ENCODE assay signal across 8 mouse cellular contexts in the genomic region with DNA sequence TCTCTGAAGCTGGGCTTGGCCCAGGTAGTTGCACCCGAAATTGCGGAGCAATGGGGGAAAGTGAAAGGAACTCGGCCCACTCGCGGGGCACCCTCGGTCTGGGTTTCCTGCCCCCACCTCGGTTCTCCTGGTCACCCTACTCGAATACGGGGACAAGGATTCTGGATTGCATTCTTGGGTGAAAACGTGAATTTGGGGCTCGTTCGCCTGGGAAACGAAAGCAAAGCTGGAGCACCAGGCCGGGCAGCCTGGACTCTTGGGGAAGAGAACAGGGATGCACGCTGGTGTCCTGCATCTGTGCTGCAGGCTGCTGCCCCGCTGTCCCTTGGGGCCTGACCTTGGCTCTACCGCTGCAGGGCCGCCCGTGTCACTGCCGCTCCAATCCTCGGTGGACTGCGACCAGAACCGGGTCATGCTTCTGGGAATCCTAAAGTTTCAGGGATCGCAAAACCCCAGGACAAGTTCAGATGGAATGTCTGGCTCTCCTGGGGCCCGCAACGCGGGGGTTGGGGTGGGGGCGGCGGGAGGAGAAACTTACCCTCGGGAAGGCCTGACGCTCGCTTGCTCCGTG. TPM values are rescaled to one million over a fixed set of nuclear protein-coding genes. Genes with fewer than 3 reads are reported as not detected.
DNase-seq lines count a peak whose midpoint lies in the region; ATAC-seq and TF ChIP-seq lines count a peak whose summit lies in the region.

No protein-coding gene starts in this region.

- no peaks in the 10 kb centered on the region for H3K4me1 ChIP-seq in lung, postnatal 0 days (ENCODE audit: insufficient read depth, low read depth, low read length)
- H3K4me1 ChIP-seq in intestine, embryonic 14.5 days (replicated peaks; ENCODE audit: control insufficient read depth, insufficient read depth, low read length) = no peaks in the 10 kb centered on the region
- H3K4me1 ChIP-seq in stomach, embryonic 14.5 days (ENCODE audit: control insufficient read depth, insufficient read depth, low read length) = 0 out of 2 replicates have a peak, but pooled peaks cover 6% of the 10 kb centered on the region

- H3K4me3 ChIP-seq in lung, postnatal 0 days (ENCODE audit: low read depth, low read length) = peak overlapping the region; percentile 58
- peak overlapping the region; percentile 17; the same call in 1 of the 2 replicates for H3K4me3 ChIP-seq in intestine, embryonic 14.5 days (ENCODE audit: low read depth, low read length)
- peak overlapping the region; percentile 17; the same call in 1 of the 2 replicates for H3K4me3 ChIP-seq in stomach, embryonic 14.5 days (ENCODE audit: low read depth, low read length)

- peak overlapping the region; percentile 87 for H3K27ac ChIP-seq in lung, postnatal 0 days (ENCODE audit: low read length)
- H3K27ac ChIP-seq in intestine, embryonic 14.5 days (ENCODE audit: low read depth) = no peak overlapping the region
- no peak overlapping the region for H3K27ac ChIP-seq in stomach, embryonic 14.5 days (ENCODE audit: low read length)

- ATAC-seq in lung, postnatal 0 days = peak; percentile 23
- no peak for ATAC-seq in intestine, embryonic 14.5 days (replicated peaks; ENCODE audit: low FRiP score, low TSS enrichment, low read depth)
- ATAC-seq in stomach, embryonic 14.5 days (ENCODE audit: insufficient number of reproducible peaks, insufficient read depth, low FRiP score, low read depth) = no peak

- DNase-seq in adrenal gland, adult (ENCODE audit: inconsistent age in 2 of 2, low spot score in 1 of 2) = peak; percentile 10 to 54
- no peak for DNase-seq in adrenal gland, postnatal 4 days (ENCODE audit: low spot score in 2 of 2)
- DNase-seq in lung, postnatal 0 days (ENCODE audit: low spot score) = no peak
- no peak for DNase-seq in lung, postnatal 25 days (ENCODE audit: low spot score)
- DNase-seq in intestine, embryonic 14.5 days (ENCODE audit: low spot score) = peak; percentile 67
- no peak for DNase-seq in left cerebral cortex, postnatal 10 days (ENCODE audit: extremely low spot score in 1 of 2, low spot score in 2 of 2)
- DNase-seq in layer of hippocampus, adult 9-10 months (ENCODE audit: low spot score) = no peak

- WGBS in lung, postnatal 0 days = under 1% methylated on average over 33 of the region's 33 CpGs
- 1% methylated on average over 33 of the region's 33 CpGs for WGBS in intestine, embryonic 14.5 days
- WGBS in stomach, embryonic 14.5 days = 2% methylated on average over 33 of the region's 33 CpGs

- no peak for TF ChIP-seq EP300 in lung, postnatal 0 days (IDR thresholded peaks at IDR 0.05)

- peak overlapping the region; percentile 71 for H3K9ac ChIP-seq in lung, postnatal 0 days (replicated peaks; ENCODE audit: low read depth)
- no peak overlapping the region for H3K9ac ChIP-seq in intestine, embryonic 14.5 days (ENCODE audit: low read length)
- H3K9ac ChIP-seq in stomach, embryonic 14.5 days (replicated peaks; ENCODE audit: low read depth, low read length) = no peak overlapping the region

- no peak for TF ChIP-seq CTCF in lung, postnatal 0 days (IDR thresholded peaks at IDR 0.05)

- H3K36me3 ChIP-seq in lung, postnatal 0 days (ENCODE audit: insufficient read depth, low read length) = no peaks in the 10 kb centered on the region
- H3K36me3 ChIP-seq in intestine, embryonic 14.5 days (ENCODE audit: control insufficient read depth, insufficient read depth, low read length) = no peaks in the 10 kb centered on the region
- H3K36me3 ChIP-seq in stomach, embryonic 14.5 days (ENCODE audit: control insufficient read depth, insufficient read depth, low read length) = no peaks in the 10 kb centered on the region

- H3K9me3 ChIP-seq in lung, postnatal 0 days (ENCODE audit: low read length) = no peaks in the 10 kb centered on the region
- no peaks in the 10 kb centered on the region for H3K9me3 ChIP-seq in intestine, embryonic 14.5 days (ENCODE audit: control insufficient read depth, low read length)
- no peaks in the 10 kb centered on the region for H3K9me3 ChIP-seq in stomach, embryonic 14.5 days (ENCODE audit: control insufficient read depth, low read depth, low read length)

- H3K4me2 ChIP-seq in lung, postnatal 0 days (replicated peaks; ENCODE audit: low read depth, low read length) = peak overlapping the region; percentile 67
- peak overlapping the region; percentile 24 for H3K4me2 ChIP-seq in intestine, embryonic 14.5 days (ENCODE audit: low read length)
- 0 out of 2 replicates have a peak overlapping the region, but pooled peaks have one; percentile 22 for H3K4me2 ChIP-seq in stomach, embryonic 14.5 days (replicated peaks; ENCODE audit: low read depth, low read length)

- peaks cover 10% of the 10 kb centered on the region; the same call in 1 of the 2 replicates for H3K27me3 ChIP-seq in lung, postnatal 0 days (replicated peaks; ENCODE audit: insufficient read depth, low read length)
- peaks cover 95% of the 10 kb centered on the region for H3K27me3 ChIP-seq in intestine, embryonic 14.5 days (replicated peaks; ENCODE audit: control insufficient read depth, insufficient read depth, low read length)
- H3K27me3 ChIP-seq in stomach, embryonic 14.5 days (ENCODE audit: control insufficient read depth, insufficient read depth, low read length) = peaks cover 63% of the 10 kb centered on the region

- intact Hi-C loops in left cerebral cortex, postnatal 10 days (cut with DNase I) = loop anchor here (10.0 kb wide), 1 partner anchor 604 kb away; the partner anchor contains the start of gene Lhx5

RNA-seq across cellular contexts. Expression of gene Tbx5, which starts 1.2 kb away (rescaled TPM):
- total RNA-seq in adrenal gland, postnatal 4 days (2021) = under 1 TPM; 0.28 to 0.59 TPM
- polyA plus RNA-seq in lung, postnatal 0 days (2015; fragmentation: Nextera tagmentation; extraction: Ambion mirVana) = 25.3 and 26.7 TPM in 2 replicates
- polyA plus RNA-seq in intestine, embryonic 14.5 days (2014; fragmentation: Nextera tagmentation; extraction: Ambion mirVana) = not detected in 2 replicates
- polyA plus RNA-seq in stomach, embryonic 14.5 days (2014; fragmentation: Nextera tagmentation; extraction: Ambion mirVana) = 0.38 and 0.41 TPM in 2 replicates
- not detected for total RNA-seq in left cerebral cortex, postnatal 10 days (2021)

Comparison
In these comparisons a context has a peak if more than half of its experiments do, and no peak if none do; other contexts are left out.
1. DNase-seq: peak in adrenal gland, adult (2 of 2) and intestine, embryonic 14.5 days (single experiment); none in adrenal gland, postnatal 4 days (0 of 2), lung, postnatal 0 days (single experiment), lung, postnatal 25 days (single experiment), left cerebral cortex, postnatal 10 days (0 of 2) and layer of hippocampus, adult 9-10 months (single experiment).
2. RNA of gene Tbx5, which starts 1.2 kb away (polyA plus RNA-seq): 25.3 to 26.7 TPM in lung, postnatal 0 days; 0.38 to 0.41 TPM in stomach, embryonic 14.5 days and not detected in intestine, embryonic 14.5 days; every median in the first group is over 10 times any median in the second.
3. Peak in every context shown above with its lines, with median percentiles within 50 percentile points of each other: H3K4me2 ChIP-seq and H3K4me3 ChIP-seq.